ENCODE assay signal across 12 mouse cellular contexts in the genomic region with DNA sequence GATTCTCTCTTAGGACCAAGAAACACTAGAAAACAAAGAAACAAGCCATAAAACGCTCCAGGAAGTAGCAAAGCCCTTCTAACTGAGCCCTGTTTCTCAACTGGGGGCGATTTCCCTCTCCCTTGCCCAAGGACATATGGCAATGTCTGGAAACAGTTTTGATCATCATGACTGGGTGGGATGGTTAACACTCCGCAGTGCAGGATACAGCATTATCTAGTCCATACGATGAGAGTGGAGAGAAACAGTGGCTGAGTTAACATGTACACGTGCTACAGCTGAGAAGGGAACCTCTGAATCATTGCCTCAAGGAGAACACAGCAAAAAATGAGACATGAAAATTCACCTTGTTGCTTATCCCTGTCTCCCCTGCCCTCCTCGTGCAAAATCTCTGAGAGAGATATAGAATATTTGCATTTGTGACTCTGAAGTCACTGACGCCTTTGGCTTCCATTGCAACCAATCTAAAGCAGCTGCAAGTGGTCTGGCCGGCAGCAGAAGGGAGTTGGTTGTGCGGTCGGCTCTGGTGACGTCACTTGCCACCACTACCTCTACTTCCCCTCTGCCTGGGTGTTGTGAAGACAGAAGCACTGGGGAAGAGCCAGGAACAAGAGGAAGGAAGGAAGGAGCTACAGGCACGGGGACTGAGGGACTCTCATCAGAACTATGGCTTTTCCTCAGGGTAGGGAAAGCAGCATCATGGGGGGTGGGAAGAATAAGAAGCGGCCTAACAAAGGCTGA.
DNase-seq lines count a peak whose midpoint lies in the region; ATAC-seq and TF ChIP-seq lines count a peak whose summit lies in the region.
"Had no signal": no experiment of that assay in that cellular context is flagged by ENCODE, and none has a peak within 500 bp of the region (broad histone marks: within the 10 kb centered on the region; RNA-seq: fewer than 3 reads in every experiment).

No protein-coding gene starts in this region.

- no peak overlapping the region for H3K4me3 ChIP-seq in gastrocnemius, adult 2 months
- no peak overlapping the region for H3K4me3 ChIP-seq in CH12.LX (replicated peaks in 1 of 3; ENCODE audit: low read depth in 2 of 3, low read length in 2 of 3, poor library complexity in 1 of 3)
- no peak overlapping the region for H3K4me3 ChIP-seq in liver, embryonic 13.5 days (replicated peaks)
- no peak overlapping the region for H3K4me3 ChIP-seq in intestine, embryonic 16.5 days (ENCODE audit: low read length)
- H3K4me3 ChIP-seq: liver, embryonic 15.5 days; neural tube, embryonic 12.5 days; stomach, embryonic 15.5 days had no signal

- H3K4me1 ChIP-seq in CH12.LX (ENCODE audit: control insufficient read depth in 1 of 2, insufficient read depth in 2 of 2) = peaks cover 8 to 48% of the 10 kb centered on the region in 2 experiments; a peak in 3 of 4 replicates
- H3K4me1 ChIP-seq in liver, embryonic 13.5 days (replicated peaks) = peaks cover 13% of the 10 kb centered on the region
- no peaks in the 10 kb centered on the region; the same call in 1 of the 2 replicates for H3K4me1 ChIP-seq in intestine, embryonic 16.5 days (ENCODE audit: control insufficient read depth, insufficient read depth, low read length)

- no peak for TF ChIP-seq POLR2A in CH12.LX (IDR thresholded peaks at IDR 0.05; ENCODE audit: low read depth, low read length)

- H3K36me3 ChIP-seq in CH12.LX (replicated peaks in 1 of 2; ENCODE audit: control insufficient read depth in 1 of 2, insufficient read depth in 1 of 2, low read length in 1 of 2) = peaks cover 0 to 23% of the 10 kb centered on the region in 2 experiments
- no peaks in the 10 kb centered on the region for H3K36me3 ChIP-seq in liver, embryonic 13.5 days
- no peaks in the 10 kb centered on the region for H3K36me3 ChIP-seq in intestine, embryonic 16.5 days (ENCODE audit: control insufficient read depth, insufficient read depth, low read length)
- H3K36me3 ChIP-seq: liver, embryonic 15.5 days; neural tube, embryonic 12.5 days; stomach, embryonic 15.5 days had no signal

- no peak for DNase-seq in gastrocnemius, adult 2 months
- DNase-seq in gastrocnemius, postnatal 36 days = no peak
- DNase-seq in CH12.LX (ENCODE audit: extremely low read depth) = peak; percentile 82
- DNase-seq in liver, embryonic 13.5 days = peak; percentile 6
- DNase-seq in spleen, adult 18-20 months = peak; percentile 24 to 48
- DNase-seq in urinary bladder, adult 18-20 months (ENCODE audit: low spot score in 2 of 2) = no peak
- DNase-seq: kidney, postnatal 25 days had no signal

- ATAC-seq in liver, embryonic 13.5 days (ENCODE audit: low read depth) = peak; percentile 5; the same call in 1 of the 2 replicates
- no peak for ATAC-seq in erythroblast, adult 5-6 weeks (replicated peaks; ENCODE audit: low FRiP score, poor library complexity, severe bottlenecking)
- no peak for ATAC-seq in intestine, embryonic 16.5 days

- intact Hi-C loops in gastrocnemius, adult 2 months (cut with DNase I) = no loop called here
- intact Hi-C loops in gastrocnemius, postnatal 36 days (cut with DNase I) = no loop called here

- TF ChIP-seq RAD21 in CH12.LX (IDR thresholded peaks at IDR 0.05; ENCODE audit: low read depth, low read length) = no peak

- TF ChIP-seq CTCF in gastrocnemius, adult 2 months (IDR thresholded peaks at IDR 0.05) = no peak
- TF ChIP-seq CTCF in CH12.LX (conservative IDR thresholded peaks at IDR 0.05 in 1 of 2, IDR thresholded peaks at IDR 0.05 in 1 of 2; ENCODE audit: low read depth in 2 of 2, low read length in 2 of 2) = no peak

- H3K27me3 ChIP-seq in CH12.LX (replicated peaks) = no peaks in the 10 kb centered on the region
- no peaks in the 10 kb centered on the region for H3K27me3 ChIP-seq in liver, embryonic 13.5 days
- H3K27me3 ChIP-seq in intestine, embryonic 16.5 days (replicated peaks; ENCODE audit: control insufficient read depth, insufficient read depth, low read length) = no peaks in the 10 kb centered on the region
- H3K27me3 ChIP-seq: liver, embryonic 15.5 days; neural tube, embryonic 12.5 days; stomach, embryonic 15.5 days had no signal

- no peaks in the 10 kb centered on the region for H3K9me3 ChIP-seq in CH12.LX (replicated peaks; ENCODE audit: low read length)
- no peaks in the 10 kb centered on the region for H3K9me3 ChIP-seq in liver, embryonic 13.5 days (replicated peaks)
- no peaks in the 10 kb centered on the region for H3K9me3 ChIP-seq in intestine, embryonic 16.5 days (ENCODE audit: control insufficient read depth, low read length)
- H3K9me3 ChIP-seq: liver, embryonic 15.5 days; neural tube, embryonic 12.5 days; stomach, embryonic 15.5 days had no signal

- H3K9ac ChIP-seq in CH12.LX (ENCODE audit: insufficient read depth, low read depth) = no peak overlapping the region
- no peak overlapping the region for H3K9ac ChIP-seq in liver, embryonic 13.5 days
- no peak overlapping the region for H3K9ac ChIP-seq in intestine, embryonic 16.5 days (ENCODE audit: low read depth, low read length)
- H3K9ac ChIP-seq: liver, embryonic 15.5 days; neural tube, embryonic 12.5 days; stomach, embryonic 15.5 days had no signal

- TF ChIP-seq EP300 in CH12.LX (IDR thresholded peaks at IDR 0.05; ENCODE audit: low read length) = peak; percentile 21; the same call in 1 of the 2 replicates

- dilution Hi-C loops in CH12.LX (cut with MboI; ENCODE audit: extremely low pct_ligation_motif_present, extremely low pct_unique_long_range_greater_than_20kb, low sequenced_read_pairs) = no loop called here

- 41% methylated on average over 13 of the region's 13 CpGs for WGBS in liver, embryonic 13.5 days (ENCODE audit: insufficient replicate concordance)
- WGBS in intestine, embryonic 16.5 days = 71% methylated on average over 13 of the region's 13 CpGs

- no peak overlapping the region for H3K4me2 ChIP-seq in CH12.LX (ENCODE audit: insufficient read depth, low read depth, poor library complexity, severe bottlenecking)
- no peak overlapping the region for H3K4me2 ChIP-seq in liver, embryonic 13.5 days
- H3K4me2 ChIP-seq in intestine, embryonic 16.5 days (ENCODE audit: low read depth, low read length) = no peak overlapping the region
- H3K4me2 ChIP-seq: liver, embryonic 15.5 days; neural tube, embryonic 12.5 days; stomach, embryonic 15.5 days had no signal

- H3K27ac ChIP-seq in gastrocnemius, adult 2 months = peak overlapping the region; percentile 62
- no peak overlapping the region for H3K27ac ChIP-seq in CH12.LX (ENCODE audit: insufficient read depth, low read depth)
- no peak overlapping the region for H3K27ac ChIP-seq in liver, embryonic 13.5 days
- no peak overlapping the region for H3K27ac ChIP-seq in intestine, embryonic 16.5 days (ENCODE audit: low read length)
- H3K27ac ChIP-seq: liver, embryonic 15.5 days; neural tube, embryonic 12.5 days; stomach, embryonic 15.5 days had no signal

- H3K79me2 ChIP-seq in CH12.LX (replicated peaks; ENCODE audit: control insufficient read depth, extremely low read depth, insufficient read depth, poor library complexity, severe bottlenecking) = no peaks in the 10 kb centered on the region; the same call in 1 of the 2 replicates

- in situ Hi-C loops in CH12.LX (cut with MboI; ENCODE audit: low pct_ligation_motif_present, low pct_unique_long_range_greater_than_20kb, low sequenced_read_pairs) = no loop called here

TF ChIP-seq in CH12.LX, 34 proteins besides CTCF, POLR2A, EP300 and RAD21:
- TF ChIP-seq NRF1 (IDR thresholded peaks at IDR 0.05; ENCODE audit: low read depth, low read length) (no peak), ETS1 (conservative IDR thresholded peaks at IDR 0.05; ENCODE audit: low read depth, low read length) (peak; percentile 36)

Comparison
In these comparisons a context has a peak if more than half of its experiments do, and no peak if none do; other contexts are left out.
1. DNase-seq: peak in CH12.LX (single experiment), liver, embryonic 13.5 days (single experiment) and spleen, adult 18-20 months (2 of 2); none in gastrocnemius, adult 2 months (single experiment), gastrocnemius, postnatal 36 days (0 of 2) and urinary bladder, adult 18-20 months (0 of 2).